Mouse (Mus musculus) G1E (cell line): ENCODE results near the gene Gm20532. TPM values are rescaled to one million over a fixed set of nuclear protein-coding genes. Genes with fewer than 3 reads are reported as not detected.

ENCODE experiments used
- ATAC-seq: 2 replicates; pipeline ENCODE4 v1.8.0; 2016; ENCODE audit warnings: mild to moderate bottlenecking; ENCODE audit not compliant: insufficient number of reproducible peaks, poor library complexity, low FRiP score, severe bottlenecking; ENCODE audit errors: extremely low read depth
- DNase-seq: peaks from one replicate; pipeline ENCODE4 v3.0.0; 2012; ENCODE audit warnings: low spot score
- H3K27me3 ChIP-seq: 2 replicates; pipeline ENCODE4 v1.6.1; 2012; ENCODE audit warnings: mild to moderate bottlenecking, low read length, inconsistent platforms; ENCODE audit not compliant: insufficient read depth
- H3K36me3 ChIP-seq: replicated peaks from 2 replicates; pipeline ENCODE3; 2012; ENCODE audit warnings: mild to moderate bottlenecking, inconsistent platforms
- H3K4me1 ChIP-seq: 2 replicates; pipeline ENCODE4 v1.6.1; 2012; ENCODE audit warnings: low read depth, low read length, inconsistent platforms, mixed read lengths; ENCODE audit not compliant: insufficient read depth
- H3K4me3 ChIP-seq: 2 replicates; pipeline ENCODE4 v1.5.1; 2012; ENCODE audit warnings: low read depth, mild to moderate bottlenecking, inconsistent platforms, low read length, moderate library complexity, mixed read lengths
- H3K9me3 ChIP-seq: replicated peaks from 2 replicates; pipeline ENCODE4 v1.6.1; 2012; ENCODE audit warnings: inconsistent platforms
- CTCF ChIP-seq: IDR thresholded peaks from 2 replicates; pipeline ENCODE4 v1.5.1; 2012; ENCODE audit warnings: low read depth, low read length, inconsistent platforms, mixed read lengths
- GATA1 ChIP-seq: IDR thresholded peaks from 2 replicates; pipeline ENCODE4 v1.6.1; 2012; ENCODE audit warnings: borderline replicate concordance, low read length, inconsistent platforms, mixed read lengths
- GATA2 ChIP-seq: IDR thresholded peaks from 2 replicates; pipeline ENCODE4 v1.6.1; 2012; ENCODE audit warnings: low read depth, low read length, inconsistent platforms, borderline replicate concordance
- POLR2AphosphoS5 ChIP-seq: IDR thresholded peaks from 2 replicates; pipeline ENCODE4 v1.6.1; 2012; ENCODE audit warnings: low read depth, low read length, inconsistent platforms; ENCODE audit not compliant: insufficient replicate concordance
- TAL1 ChIP-seq: conservative IDR thresholded peaks from 2 replicates; pipeline ENCODE4 v1.6.1; 2012; ENCODE audit warnings: low read depth, low read length, inconsistent platforms, mixed read lengths
- polyA plus RNA-seq: library from polyadenylated mRNA; stranded (reverse); fragments of >175 nt; gene quantifications from 2 replicates; pipeline ENCODE4 v1.2.3, GENCODE M21; 2012
- total RNA-seq, 2 experiments: library from RNA; stranded (forward) in 1 of 2; stranded (reverse) in 1 of 2; fragments of 200-1000 nt in 1 of 2; fragments of >200 nt in 1 of 2; fragmentation: Nextera tagmentation in 1 of 2; gene quantifications; 2 replicates each; pipeline ENCODE4 v1.2.3; 2014 to 2017

The Gm20532 gene
- total and polyA plus RNA-seq, 3 experiments = not detected

- TF ChIP-seq CTCF = peak; percentile 24; the same call in 1 of the 2 replicates
- TF ChIP-seq POLR2AphosphoS5 = no peak; the same call in 1 of the 2 replicates
- H3K4me1 ChIP-seq = peaks cover 63% of the 10 kb centered on the region
- peaks cover 52% of the 10 kb centered on the region for H3K36me3 ChIP-seq
- no peak for ATAC-seq
- H3K4me3 ChIP-seq = peak overlapping the region; percentile 76
- H3K27me3 ChIP-seq = peaks cover 7% of the 10 kb centered on the region; the same call in 1 of the 2 replicates
- H3K9me3 ChIP-seq = no peaks in the 10 kb centered on the region
- peak; percentile 51 for DNase-seq
These were observed 52.6 kb downstream of the Gm20532 start for GRCm38 (mm10) chr2:26639083-26639482.

- H3K36me3 ChIP-seq = peaks cover 42% of the 10 kb centered on the region
- no peaks in the 10 kb centered on the region for H3K9me3 ChIP-seq
- H3K4me1 ChIP-seq = peaks cover 60% of the 10 kb centered on the region
- H3K27me3 ChIP-seq = peaks cover 16% of the 10 kb centered on the region
- peak; percentile 52; the same call in 1 of the 2 replicates for ATAC-seq
- H3K4me3 ChIP-seq = peak overlapping the region; percentile 76
- peak; percentile 72 for TF ChIP-seq CTCF
- no peak for TF ChIP-seq GATA2
- 0 out of 2 replicates have a peak, but pooled peaks have one; percentile 57 for TF ChIP-seq POLR2AphosphoS5
- DNase-seq = peak; percentile 79
These were observed 53.7 kb downstream of the Gm20532 start for GRCm38 (mm10) chr2:26639838-26640830.

GRCm38 (mm10) chr2:26641006-26641647 lies 54.7 kb downstream of the Gm20532 start:
- ATAC-seq (no peak), DNase-seq (no peak)
- TF ChIP-seq TAL1 (no peak), POLR2AphosphoS5 (no peak), CTCF (no peak), GATA2 (no peak), GATA1 (no peak)
- Histone ChIP-seq H3K4me1 (peaks cover 50% of the 10 kb centered on the region), H3K9me3 (no peaks in the 10 kb centered on the region), H3K36me3 (peaks cover 32% of the 10 kb centered on the region), H3K27me3 (peaks cover 23% of the 10 kb centered on the region), H3K4me3 (no peak overlapping the region)

GRCm38 (mm10) chr2:26643942-26644341 lies 57.5 kb downstream of the Gm20532 start:
- Histone ChIP-seq H3K27me3 (peaks cover 29% of the 10 kb centered on the region), H3K4me1 (peaks cover 28% of the 10 kb centered on the region), H3K9me3 (no peaks in the 10 kb centered on the region), H3K4me3 (no peak overlapping the region), H3K36me3 (peaks cover 3% of the 10 kb centered on the region)
- DNase-seq = peak; percentile 35
- ATAC-seq = no peak
- TF ChIP-seq CTCF (peak; percentile 68), POLR2AphosphoS5 (no peak)

GRCm38 (mm10) chr2:26646643-26647293 lies 60.3 kb downstream of the Gm20532 start:
- ATAC-seq = peak; percentile 83
- Histone ChIP-seq H3K4me1 (peaks cover 12% of the 10 kb centered on the region), H3K4me3 (no peak overlapping the region), H3K27me3 (peaks cover 37% of the 10 kb centered on the region), H3K9me3 (no peaks in the 10 kb centered on the region), H3K36me3 (no peaks in the 10 kb centered on the region)
- DNase-seq = peak; percentile 72
- TF ChIP-seq CTCF (peak; percentile 99), GATA2 (no peak), GATA1 (no peak), POLR2AphosphoS5 (no peak), TAL1 (no peak)

GRCm38 (mm10) chr2:26654687-26655086 lies 68.2 kb downstream of the Gm20532 start:
- no peak for TF ChIP-seq GATA2
- TF ChIP-seq GATA1 = no peak
- no peak for TF ChIP-seq POLR2AphosphoS5
- TF ChIP-seq TAL1 = no peak
- no peak for TF ChIP-seq CTCF
- no peak for DNase-seq
- Histone ChIP-seq H3K27me3 (peaks cover 11% of the 10 kb centered on the region), H3K4me3 (no peak overlapping the region), H3K9me3 (no peaks in the 10 kb centered on the region), H3K4me1 (no peaks in the 10 kb centered on the region), H3K36me3 (no peaks in the 10 kb centered on the region)
- no peak for ATAC-seq
